Mouse (Mus musculus): ENCODE results near the gene Klra2.
"Not testable (repeated sequence)": the region's sequence is repeated elsewhere in the genome, so short reads cannot be mapped to it uniquely, and the experiment has no call there.

The Klra2 gene

GRCm38 (mm10) chr6:131247206-131247605 lies at the start of gene Klra2:
Gene Klra2, minus strand, starts transcription at chr6:131247362.
- DNase-seq (ENCODE audit: low spot score), result no peak

- DNase-seq (ENCODE audit: low spot score), result peak; percentile 32
Observed at GRCm38 (mm10) chr6:131294435-131295112, 47.4 kb upstream of the Klra2 start.

GRCm38 (mm10) chr6:131293916-131294315 lies 46.8 kb upstream of the Klra2 start:
- no peak for DNase-seq (ENCODE audit: low spot score)

- peak; percentile 74 for DNase-seq (ENCODE audit: low spot score)
Observed at GRCm38 (mm10) chr6:131292991-131293788, 46.0 kb upstream of the Klra2 start, which contains the start of gene Magohb. Gene Magohb, minus strand, starts transcription at chr6:131293244.

- DNase-seq (ENCODE audit: low spot score), result peak; percentile 8
Observed at GRCm38 (mm10) chr6:131292276-131292990, 45.3 kb upstream of the Klra2 start.

GRCm38 (mm10) chr6:131290430-131290829 lies 43.3 kb upstream of the Klra2 start:
- no peak for DNase-seq (ENCODE audit: low spot score)

GRCm38 (mm10) chr6:131278160-131278559 lies 31.0 kb upstream of the Klra2 start:
- not testable (repeated sequence) for DNase-seq (ENCODE audit: low spot score)

- DNase-seq (ENCODE audit: low spot score), result no peak
Observed at GRCm38 (mm10) chr6:131276659-131277058, 29.5 kb upstream of the Klra2 start.

GRCm38 (mm10) chr6:131272311-131272710 lies 25.1 kb upstream of the Klra2 start:
- no peak for DNase-seq (ENCODE audit: low spot score)

GRCm38 (mm10) chr6:131270312-131270711 lies 23.1 kb upstream of the Klra2 start:
- DNase-seq (ENCODE audit: low spot score), result no peak

GRCm38 (mm10) chr6:131269599-131269998 lies 22.4 kb upstream of the Klra2 start:
- no peak for DNase-seq (ENCODE audit: low spot score)

- DNase-seq (ENCODE audit: low spot score), result no peak
Observed at GRCm38 (mm10) chr6:131264175-131264574, 17.0 kb upstream of the Klra2 start.

- DNase-seq (ENCODE audit: low spot score), result no peak
Observed at GRCm38 (mm10) chr6:131262778-131263177, 15.6 kb upstream of the Klra2 start.

GRCm38 (mm10) chr6:131262009-131262408 lies 14.8 kb upstream of the Klra2 start:
- DNase-seq (ENCODE audit: low spot score), result no peak

GRCm38 (mm10) chr6:131245081-131245480 lies 2.1 kb downstream of the Klra2 start:
- no peak for DNase-seq (ENCODE audit: low spot score)

All from yolk sac, embryonic 10.5 days (tissue).